Mouse (Mus musculus) myocyte (in vitro differentiated cells): ENCODE measurements at regions not wholly inside any gene's neighbourhood (a gene's known extent, or its start where the extent isn't known, plus 50 kb on each side); places are given as distances from the start of the nearest gene placed in this dataset.
A peak's percentile ranks its signal among the peaks of the same experiment; 100 is the strongest.

Experiments
- H3K27me3 ChIP-seq: one replicate; pipeline ENCODE4 v1.6.1; 2011; ENCODE audit not compliant: control insufficient read depth, insufficient read depth, insufficient read length
- H3K36me3 ChIP-seq: one replicate; pipeline ENCODE4 v1.6.1; 2011; ENCODE audit not compliant: control insufficient read depth, insufficient read depth
- H3K4me2 ChIP-seq: one replicate; pipeline ENCODE4 v1.6.1; 2011; ENCODE audit warnings: low read depth, control low read depth
- H3K4me3 ChIP-seq: one replicate; pipeline ENCODE4 v1.5.1; 2011; ENCODE audit warnings: mild to moderate bottlenecking, control low read depth, moderate library complexity
- H3K79me2 ChIP-seq: one replicate; pipeline ENCODE4 v1.6.1; 2011; ENCODE audit not compliant: control insufficient read depth, insufficient read depth
- H3ac ChIP-seq: one replicate; pipeline ENCODE4 v1.6.1; 2011; ENCODE audit not compliant: control insufficient read depth, insufficient read length
- CEBPB ChIP-seq: IDR thresholded peaks from 2 replicates; pipeline ENCODE4 v1.6.1; 2011; ENCODE audit warnings: mild to moderate bottlenecking, moderate library complexity; ENCODE audit not compliant: poor library complexity, insufficient read depth, severe bottlenecking
- E2F4 ChIP-seq: IDR thresholded peaks from one replicate; pipeline ENCODE4 v1.6.1; 2011; ENCODE audit warnings: mild to moderate bottlenecking, control low read depth, moderate library complexity; ENCODE audit not compliant: insufficient read depth
- MAX ChIP-seq: IDR thresholded peaks from one replicate; pipeline ENCODE4 v1.6.1; 2011; ENCODE audit warnings: low read depth, mild to moderate bottlenecking, control low read depth
- MYOD1 ChIP-seq, 3 experiments: IDR thresholded peaks; one replicate each; pipeline ENCODE4 v1.6.1; 2011; ENCODE audit warnings: control low read depth in 2 of 3, low read depth in 2 of 3, mild to moderate bottlenecking in 2 of 3, moderate library complexity in 1 of 3; ENCODE audit not compliant: insufficient read length in 2 of 3, control insufficient read depth in 1 of 3
- MYOG ChIP-seq, 3 experiments: IDR thresholded peaks; one replicate each; pipeline ENCODE4 v1.6.1; 2011; ENCODE audit warnings: control low read depth in 2 of 3, low read depth in 2 of 3, mild to moderate bottlenecking in 2 of 3; ENCODE audit not compliant: insufficient read length in 2 of 3, control insufficient read depth in 1 of 3, insufficient read depth in 1 of 3
- POLR2A ChIP-seq: IDR thresholded peaks from one replicate; pipeline ENCODE4 v1.6.1; 2011; ENCODE audit warnings: low read depth, mild to moderate bottlenecking, control low read depth, moderate library complexity; ENCODE audit not compliant: insufficient read length
- POLR2AphosphoS2 ChIP-seq: IDR thresholded peaks from one replicate; pipeline ENCODE4 v1.6.1; 2011; ENCODE audit warnings: low read depth, control low read depth; ENCODE audit not compliant: insufficient read length
- REST ChIP-seq: IDR thresholded peaks from one replicate; pipeline ENCODE4 v1.6.1; 2011; ENCODE audit warnings: mild to moderate bottlenecking, control low read depth, moderate library complexity; ENCODE audit not compliant: insufficient read depth, insufficient read length
- SRF ChIP-seq: IDR thresholded peaks from one replicate; pipeline ENCODE4 v1.6.1; 2011; ENCODE audit warnings: low read depth; ENCODE audit not compliant: control insufficient read depth, insufficient read length
- TCF12 ChIP-seq: IDR thresholded peaks from one replicate; pipeline ENCODE4 v1.6.1; 2011; ENCODE audit warnings: mild to moderate bottlenecking, control low read depth; ENCODE audit not compliant: poor library complexity, insufficient read depth, severe bottlenecking
- TCF3 ChIP-seq: IDR thresholded peaks from one replicate; pipeline ENCODE4 v1.6.1; 2011; ENCODE audit warnings: low read depth, control low read depth; ENCODE audit not compliant: insufficient read length
- USF1 ChIP-seq: IDR thresholded peaks from one replicate; pipeline ENCODE4 v1.6.1; 2011; ENCODE audit warnings: low read depth, mild to moderate bottlenecking, control low read depth, moderate library complexity

DNA sequence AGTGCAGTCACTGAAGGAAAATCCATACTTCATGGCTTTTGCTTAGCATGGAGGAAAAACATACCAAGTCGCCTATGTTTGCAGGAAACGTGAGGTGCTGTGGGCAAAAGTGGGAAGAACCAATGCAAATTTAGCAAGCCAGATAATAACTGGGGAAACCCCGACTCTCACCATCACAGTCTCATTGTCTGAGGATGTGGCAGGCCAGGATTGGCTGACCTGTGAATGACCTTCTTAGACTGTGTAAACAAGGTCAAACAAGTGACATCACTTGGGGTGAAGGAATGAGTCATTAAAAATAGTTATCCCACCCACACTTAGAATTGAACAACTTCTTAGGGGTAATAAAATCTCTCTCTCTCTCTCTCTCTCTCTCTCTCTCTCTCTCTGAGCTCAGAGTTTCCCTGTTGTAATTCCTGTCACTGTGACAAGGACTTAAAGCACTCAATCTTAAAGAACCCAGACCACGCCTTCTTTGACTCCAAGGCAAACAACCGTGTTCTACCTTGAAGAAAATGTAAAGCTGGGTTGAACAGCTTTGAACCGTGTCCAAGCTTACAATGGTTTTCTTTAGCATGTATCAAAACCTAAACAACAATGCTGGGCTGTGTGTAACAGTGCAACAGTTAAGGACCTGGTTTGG, 142.0 kb downstream of the Sp3 start:
- Histone ChIP-seq H3K4me3 (no peak overlapping the region), H3K36me3 (no peaks in the 10 kb centered on the region), H3ac (no peak overlapping the region), H3K27me3 (no peaks in the 10 kb centered on the region), H3K79me2 (no peaks in the 10 kb centered on the region), H3K4me2 (peak overlapping the region; percentile 19)
- TF ChIP-seq CEBPB (no peak), MYOG (IDR thresholded peaks at IDR 0.05; ENCODE audit: control insufficient read depth in 1 of 3, insufficient read depth in 1 of 3, insufficient read length in 2 of 3, low read depth in 2 of 3) (no peak), MAX (no peak), MYOD1 (IDR thresholded peaks at IDR 0.05; ENCODE audit: control insufficient read depth in 1 of 3, insufficient read length in 2 of 3, low read depth in 2 of 3) (no peak), TCF12 (no peak)

- H3K4me3 ChIP-seq = no peak overlapping the region
- no peak overlapping the region for H3ac ChIP-seq
These were observed 140.6 kb downstream of the Sp3 start for GRCm38 (mm10) chr2:72839673-72840072.

GRCm38 (mm10) chr2:72841367-72841766, 138.9 kb downstream of the Sp3 start:
- TF ChIP-seq TCF3 = no peak
- no peak for TF ChIP-seq TCF12
- no peak for TF ChIP-seq POLR2AphosphoS2
- TF ChIP-seq CEBPB = no peak
- no peak for TF ChIP-seq MYOD1 (IDR thresholded peaks at IDR 0.05; ENCODE audit: control insufficient read depth in 1 of 3, insufficient read length in 2 of 3, low read depth in 2 of 3)
- no peaks in the 10 kb centered on the region for H3K36me3 ChIP-seq
- H3ac ChIP-seq = no peak overlapping the region
- no peaks in the 10 kb centered on the region for H3K27me3 ChIP-seq
- H3K4me2 ChIP-seq = no peak overlapping the region
- no peaks in the 10 kb centered on the region for H3K79me2 ChIP-seq
- no peak overlapping the region for H3K4me3 ChIP-seq

More at GRCm38 (mm10) chr2:72839673-72840072, 140.6 kb downstream of the Sp3 start:
- Histone ChIP-seq H3K36me3 (no peaks in the 10 kb centered on the region), H3K79me2 (no peaks in the 10 kb centered on the region), H3K4me2 (no peak overlapping the region), H3K27me3 (no peaks in the 10 kb centered on the region)
- TF ChIP-seq MAX (no peak), MYOG (IDR thresholded peaks at IDR 0.05; ENCODE audit: control insufficient read depth in 1 of 3, insufficient read depth in 1 of 3, insufficient read length in 2 of 3, low read depth in 2 of 3) (peak in 1 of 3 experiments; percentile 62), POLR2A (no peak), SRF (no peak), TCF3 (no peak), POLR2AphosphoS2 (no peak), MYOD1 (IDR thresholded peaks at IDR 0.05; ENCODE audit: control insufficient read depth in 1 of 3, insufficient read length in 2 of 3, low read depth in 2 of 3) (peak in 2 of 3 experiments; percentile 76 to 78), REST (no peak), CEBPB (no peak), E2F4 (no peak), USF1 (no peak), TCF12 (no peak)

- H3K4me3 ChIP-seq = no peak overlapping the region
- TF ChIP-seq TCF12 (no peak), CEBPB (no peak), SRF (no peak), POLR2A (no peak), MYOG (IDR thresholded peaks at IDR 0.05; ENCODE audit: control insufficient read depth in 1 of 3, insufficient read depth in 1 of 3, insufficient read length in 2 of 3, low read depth in 2 of 3) (no peak), REST (no peak), TCF3 (no peak), MYOD1 (IDR thresholded peaks at IDR 0.05; ENCODE audit: control insufficient read depth in 1 of 3, insufficient read length in 2 of 3, low read depth in 2 of 3) (no peak), POLR2AphosphoS2 (no peak), E2F4 (no peak), MAX (no peak), USF1 (no peak)
- H3K79me2 ChIP-seq = no peaks in the 10 kb centered on the region
- no peak overlapping the region for H3ac ChIP-seq
- no peak overlapping the region for H3K4me2 ChIP-seq
- H3K36me3 ChIP-seq = no peaks in the 10 kb centered on the region
- H3K27me3 ChIP-seq = no peaks in the 10 kb centered on the region
These were observed 136.6 kb downstream of the Sp3 start for GRCm38 (mm10) chr2:72843610-72844009.

- peak overlapping the region; percentile 30 for H3K4me2 ChIP-seq
- H3K27me3 ChIP-seq = no peaks in the 10 kb centered on the region
- no peak overlapping the region for H3ac ChIP-seq
- H3K79me2 ChIP-seq = no peaks in the 10 kb centered on the region
- TF ChIP-seq E2F4 = no peak
- TF ChIP-seq TCF12 = no peak
- TF ChIP-seq USF1 = peak; percentile 33
- no peaks in the 10 kb centered on the region for H3K36me3 ChIP-seq
- H3K4me3 ChIP-seq = no peak overlapping the region
These were observed 130.6 kb downstream of the Sp3 start for GRCm38 (mm10) chr2:72849441-72850192.
